Mouse (Mus musculus): ENCODE results near the gene Slc39a9.

Slc39a9 gene

GRCm38 (mm10) chr12:80643693-80644505 lies at the start of gene Slc39a9, which contains the start of gene Erh:
Gene Slc39a9, plus strand, starts transcription at chr12:80643883.
Gene Erh, minus strand, starts transcription at chr12:80644341.
- DNase-seq (ENCODE audit: low spot score), result peak; percentile 93

GRCm38 (mm10) chr12:80594141-80594540 lies 49.5 kb upstream of the Slc39a9 start:
- no peak for DNase-seq (ENCODE audit: low spot score)

GRCm38 (mm10) chr12:80594781-80595180 lies 48.9 kb upstream of the Slc39a9 start:
- no peak for DNase-seq (ENCODE audit: low spot score)

DNA sequence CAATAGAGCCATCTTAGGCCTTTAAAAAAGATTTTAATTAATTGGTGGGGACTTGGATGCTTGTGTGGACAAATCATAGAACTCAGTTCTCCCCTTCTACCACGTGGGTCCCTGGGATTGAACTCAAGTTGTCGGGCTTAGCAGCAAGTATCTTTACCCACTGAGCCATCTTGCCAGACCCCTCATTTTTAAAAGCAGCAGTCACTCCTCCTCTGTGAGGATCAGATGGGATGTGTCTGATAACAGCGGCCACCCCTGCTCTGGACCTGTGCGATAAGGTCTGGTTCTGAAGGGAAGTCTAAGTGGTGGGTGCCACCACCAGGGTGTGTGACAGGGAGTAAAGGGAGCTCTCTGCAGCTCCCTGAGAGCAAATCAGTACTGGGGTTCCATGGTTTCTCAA lies 48.1 kb upstream of the Slc39a9 start:
- no peak for DNase-seq (ENCODE audit: low spot score)

- no peak for DNase-seq (ENCODE audit: low spot score)
Observed at GRCm38 (mm10) chr12:80595968-80596367, 47.7 kb upstream of the Slc39a9 start.

DNA sequence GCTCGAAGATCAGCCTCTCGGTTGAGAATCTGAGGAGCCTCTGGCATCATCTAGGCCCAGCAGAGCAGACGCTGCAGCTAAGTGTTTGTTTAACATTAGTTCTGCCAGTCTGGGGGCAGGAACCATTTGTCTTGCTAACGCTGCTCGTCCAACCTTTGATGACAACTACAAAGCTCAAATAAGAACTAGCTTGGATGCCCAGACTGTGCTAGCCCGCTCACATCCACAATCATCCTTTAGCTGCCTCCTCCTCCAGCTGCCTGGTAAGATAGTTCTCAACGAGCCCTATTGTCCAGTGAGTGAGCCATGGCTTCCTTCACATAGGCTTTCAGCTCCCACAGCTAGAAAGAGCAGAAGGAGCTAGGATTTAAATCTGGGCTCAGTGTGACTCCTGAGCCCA lies 45.4 kb upstream of the Slc39a9 start:
- DNase-seq (ENCODE audit: low spot score), result no peak

GRCm38 (mm10) chr12:80598756-80599155 lies 44.9 kb upstream of the Slc39a9 start:
- peak; percentile 58 for DNase-seq (ENCODE audit: low spot score)

GRCm38 (mm10) chr12:80601597-80602269 lies 42.0 kb upstream of the Slc39a9 start:
- DNase-seq (ENCODE audit: low spot score), result no peak

- DNase-seq (ENCODE audit: low spot score), result no peak
Observed at GRCm38 (mm10) chr12:80602432-80602831, 41.3 kb upstream of the Slc39a9 start.

- peak; percentile 50 for DNase-seq (ENCODE audit: low spot score)
Observed at GRCm38 (mm10) chr12:80603566-80603965, 40.1 kb upstream of the Slc39a9 start.

DNA sequence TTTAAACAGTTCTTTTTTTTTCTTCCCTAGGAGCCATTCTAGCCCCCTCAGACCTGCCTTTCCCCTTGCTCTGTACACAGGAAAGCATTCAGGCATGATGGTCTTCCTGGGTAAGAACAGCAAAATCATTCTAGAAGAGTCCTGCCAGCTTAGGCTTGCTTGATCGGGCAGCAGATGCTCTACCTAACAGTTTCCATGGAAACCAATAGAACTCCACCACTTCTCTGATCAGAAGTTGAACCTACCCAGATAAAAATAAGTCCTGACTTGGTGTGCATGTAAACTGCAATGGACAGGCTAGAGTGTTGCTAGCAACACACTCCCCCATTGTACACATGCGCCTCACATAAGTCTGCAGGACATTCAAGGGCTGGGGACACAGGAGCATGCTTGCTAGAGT lies 39.5 kb upstream of the Slc39a9 start:
- no peak for DNase-seq (ENCODE audit: low spot score)

GRCm38 (mm10) chr12:80608576-80608975 lies 35.1 kb upstream of the Slc39a9 start:
- no peak for DNase-seq (ENCODE audit: low spot score)

- no peak for DNase-seq (ENCODE audit: low spot score)
Observed at GRCm38 (mm10) chr12:80609928-80610327, 33.8 kb upstream of the Slc39a9 start.

GRCm38 (mm10) chr12:80612113-80612791 lies 31.4 kb upstream of the Slc39a9 start:
- DNase-seq (ENCODE audit: low spot score), result no peak

GRCm38 (mm10) chr12:80615371-80616257 lies 28.1 kb upstream of the Slc39a9 start:
- DNase-seq (ENCODE audit: low spot score), result no peak

DNA sequence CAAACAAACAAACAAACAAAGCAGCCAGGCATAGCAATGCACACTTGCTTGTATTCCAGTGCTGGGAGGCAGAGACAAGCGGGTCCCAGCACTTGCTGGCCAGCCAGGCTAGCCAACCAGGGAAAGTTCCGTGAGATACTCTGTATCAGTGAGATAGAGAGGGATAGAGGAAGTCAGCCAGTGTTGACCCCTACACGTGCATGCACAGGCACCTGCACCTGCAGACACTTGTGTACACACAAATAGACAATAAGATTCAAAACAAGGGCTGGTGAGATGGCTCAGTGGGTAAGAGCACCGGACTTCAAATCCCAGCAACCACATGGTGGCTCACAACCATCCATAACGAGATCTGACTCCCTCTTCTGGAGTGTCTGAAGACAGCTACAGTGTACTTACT lies 23.2 kb upstream of the Slc39a9 start:
- DNase-seq (ENCODE audit: low spot score), result no peak

DNA sequence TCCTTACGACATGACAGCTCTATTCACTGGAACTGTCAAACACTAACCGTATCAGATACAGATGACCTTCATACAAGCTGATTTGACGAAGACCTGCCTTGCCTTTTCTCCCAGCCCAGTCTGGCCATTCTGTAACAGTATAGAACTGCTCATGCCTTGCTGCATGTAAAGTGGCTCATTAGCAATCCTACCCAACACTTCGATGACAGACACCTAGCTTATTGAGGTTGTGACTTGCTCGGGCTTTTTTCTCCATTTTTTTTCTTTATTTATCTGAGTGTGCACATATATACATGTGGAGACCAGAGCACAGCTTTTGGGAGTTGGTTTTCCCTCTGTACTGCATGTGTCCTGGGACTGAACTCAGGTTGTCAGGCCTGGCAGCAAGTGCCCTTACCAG lies 11.9 kb upstream of the Slc39a9 start:
- DNase-seq (ENCODE audit: low spot score), result no peak

- peak; percentile 65 for DNase-seq (ENCODE audit: low spot score)
Observed at GRCm38 (mm10) chr12:80642725-80643692, 674 bp upstream of the Slc39a9 start.

DNA sequence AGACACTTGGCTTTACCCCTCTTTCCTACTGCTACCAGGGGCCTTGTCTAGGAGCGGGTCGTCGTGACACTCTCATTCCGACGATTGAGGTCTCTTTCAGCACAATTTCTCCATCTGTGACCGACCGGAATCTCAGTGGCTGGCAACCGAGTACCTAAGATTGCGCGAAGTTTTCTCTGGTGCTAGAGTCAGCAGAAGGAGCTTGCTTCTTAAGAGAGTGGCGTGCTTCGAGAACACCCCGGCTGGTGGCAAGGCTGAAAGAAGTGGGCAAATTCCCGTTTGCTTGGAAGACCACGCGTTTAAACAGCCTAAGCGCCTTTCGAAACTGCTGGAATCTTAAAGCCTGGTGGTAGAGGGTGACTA lies 804 bp downstream of the Slc39a9 start:
- no peak for DNase-seq (ENCODE audit: low spot score)

DNA sequence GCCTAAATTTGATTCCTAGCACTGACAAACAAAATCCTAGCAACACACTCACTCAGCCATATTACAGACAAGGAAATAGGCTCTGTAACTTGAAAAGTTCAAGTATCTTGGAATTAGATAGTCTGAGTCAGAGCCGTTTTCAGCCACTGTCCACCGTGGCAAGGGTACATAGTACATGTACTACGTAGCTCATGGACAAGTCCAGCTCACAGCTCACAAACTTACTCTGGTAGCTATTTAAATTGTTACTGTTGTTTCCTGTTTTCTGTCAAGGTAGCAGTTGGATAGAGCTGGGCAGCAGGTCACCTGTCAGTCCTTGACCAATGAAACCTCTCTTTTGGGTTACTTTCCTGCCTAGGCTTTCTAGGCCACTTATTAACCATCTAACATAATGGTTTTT lies 2.7 kb downstream of the Slc39a9 start:
- DNase-seq (ENCODE audit: low spot score), result no peak
